Mouse (Mus musculus): ENCODE results near the gene Nt5e. TPM values are rescaled to one million over a fixed set of nuclear protein-coding genes. Genes with fewer than 3 reads are reported as not detected.

Gene Nt5e
- total and polyA plus RNA-seq, 2 experiments from 2014 or later = 9.4 to 24.4 TPM

DNA sequence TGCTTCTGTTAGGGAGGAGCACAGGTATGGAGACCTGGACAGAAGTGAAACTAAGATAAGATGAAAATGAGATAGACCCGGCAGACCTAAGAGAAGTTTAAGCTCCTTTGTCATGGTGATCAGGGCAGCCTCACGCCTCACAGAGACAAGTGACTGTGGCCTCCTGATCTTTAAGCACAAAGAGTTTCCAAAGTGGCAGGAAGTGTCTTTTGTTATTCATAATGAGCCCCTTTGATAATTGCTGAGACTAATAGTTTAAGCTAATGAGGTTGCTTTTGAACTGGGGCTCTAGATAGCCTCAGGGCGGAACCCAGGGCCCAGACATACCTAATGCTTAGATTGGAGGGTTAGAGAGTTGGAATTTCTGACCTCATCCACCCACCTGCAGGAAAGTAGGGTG, 5.5 kb downstream of the Nt5e start:
- DNase-seq (ENCODE audit: low spot score) (no peak), ATAC-seq (ENCODE audit: insufficient read depth, low read depth) (no peak)
- H3K27ac ChIP-seq (ENCODE audit: low read depth) = no peak overlapping the region
- H3K4me2 ChIP-seq (ENCODE audit: low read depth, low read length) = no peak overlapping the region
- H3K36me3 ChIP-seq (replicated peaks; ENCODE audit: control insufficient read depth, insufficient read depth, low read length) = 0 out of 2 replicates have a peak, but pooled peaks cover 7% of the 10 kb centered on the region
- H3K27me3 ChIP-seq (ENCODE audit: control insufficient read depth, insufficient read depth, low read length) = no peaks in the 10 kb centered on the region
- no peak overlapping the region for H3K4me3 ChIP-seq (ENCODE audit: low read depth, low read length)
- 64% methylated on average over 3 of the region's 3 CpGs for WGBS
- TF ChIP-seq CTCF (IDR thresholded peaks at IDR 0.05; ENCODE audit: low read depth) = no peak
- no peak for TF ChIP-seq EP300 (IDR thresholded peaks at IDR 0.05; ENCODE audit: low read depth)
- H3K9me3 ChIP-seq (replicated peaks; ENCODE audit: control insufficient read depth, low read length) = no peaks in the 10 kb centered on the region
- H3K9ac ChIP-seq (replicated peaks; ENCODE audit: low read depth, low read length) = no peak overlapping the region
- H3K4me1 ChIP-seq (ENCODE audit: control insufficient read depth, insufficient read depth) = peaks cover 14% of the 10 kb centered on the region

DNA sequence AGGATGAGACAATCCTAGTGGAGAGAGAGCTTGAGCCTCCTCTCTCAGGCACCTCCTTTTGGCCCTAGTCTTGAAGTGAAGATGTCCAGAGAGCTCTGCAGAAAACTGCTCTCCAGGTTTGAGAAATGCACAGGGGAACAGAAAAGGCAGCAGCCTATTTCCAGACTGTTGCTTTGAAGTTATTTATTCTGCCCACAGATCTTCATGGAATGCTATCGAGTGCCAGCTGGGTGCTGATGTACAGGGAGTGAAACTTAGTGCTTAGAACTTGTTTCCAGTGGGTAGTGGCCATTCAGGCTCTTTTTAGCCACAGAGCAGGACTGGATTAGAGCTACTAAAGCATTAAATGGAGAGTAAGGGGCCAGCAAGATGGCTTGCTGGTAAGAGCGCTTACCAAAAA, 8.8 kb downstream of the Nt5e start:
- Histone ChIP-seq H3K4me2 (ENCODE audit: low read depth, low read length) (no peak overlapping the region), H3K27me3 (ENCODE audit: control insufficient read depth, insufficient read depth, low read length) (no peaks in the 10 kb centered on the region), H3K9ac (replicated peaks; ENCODE audit: low read depth, low read length) (no peak overlapping the region), H3K36me3 (replicated peaks; ENCODE audit: control insufficient read depth, insufficient read depth, low read length) (0 out of 2 replicates have a peak, but pooled peaks cover 7% of the 10 kb centered on the region), H3K4me1 (ENCODE audit: control insufficient read depth, insufficient read depth) (peaks cover 8% of the 10 kb centered on the region), H3K27ac (ENCODE audit: low read depth) (no peak overlapping the region), H3K9me3 (replicated peaks; ENCODE audit: control insufficient read depth, low read length) (no peaks in the 10 kb centered on the region), H3K4me3 (ENCODE audit: low read depth, low read length) (no peak overlapping the region)
- DNase-seq (ENCODE audit: low spot score) = no peak
- WGBS = 56% methylated on average over 2 of the region's 2 CpGs
- no peak for ATAC-seq (ENCODE audit: insufficient read depth, low read depth)
- no peak for TF ChIP-seq EP300 (IDR thresholded peaks at IDR 0.05; ENCODE audit: low read depth)

DNA sequence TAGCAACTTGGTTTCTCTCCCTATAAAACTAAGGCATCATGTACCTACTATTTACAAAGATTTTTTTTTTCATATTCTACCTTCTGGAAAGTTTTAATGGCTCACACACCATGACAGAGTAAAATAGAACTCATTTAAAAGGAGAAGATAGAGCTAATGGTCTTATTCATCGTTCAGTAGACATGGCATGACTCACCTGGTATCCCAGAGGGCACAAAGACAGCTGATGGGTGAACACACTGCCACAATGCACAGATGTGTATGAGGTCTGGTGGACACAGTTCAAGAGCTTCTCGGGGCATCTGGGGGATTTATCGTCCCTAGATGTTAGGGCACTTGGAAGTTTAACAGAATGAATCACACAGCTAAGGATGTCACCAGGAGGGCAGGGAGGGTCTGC, 13.8 kb downstream of the Nt5e start:
- no peak for TF ChIP-seq CTCF (IDR thresholded peaks at IDR 0.05; ENCODE audit: low read depth)
- TF ChIP-seq EP300 (IDR thresholded peaks at IDR 0.05; ENCODE audit: low read depth) = no peak
- H3K9me3 ChIP-seq (replicated peaks; ENCODE audit: control insufficient read depth, low read length) = no peaks in the 10 kb centered on the region
- DNase-seq (ENCODE audit: low spot score) (no peak), ATAC-seq (ENCODE audit: insufficient read depth, low read depth) (no peak)
- no peak overlapping the region for H3K4me3 ChIP-seq (ENCODE audit: low read depth, low read length)
- no peak overlapping the region for H3K27ac ChIP-seq (ENCODE audit: low read depth)
- H3K9ac ChIP-seq (replicated peaks; ENCODE audit: low read depth, low read length) = no peak overlapping the region
- WGBS = 84% methylated on average over 3 of the region's 3 CpGs
- H3K4me1 ChIP-seq (ENCODE audit: control insufficient read depth, insufficient read depth) = peaks cover 9% of the 10 kb centered on the region; the same call in 1 of the 2 replicates
- H3K4me2 ChIP-seq (ENCODE audit: low read depth, low read length) = no peak overlapping the region
- H3K36me3 ChIP-seq (replicated peaks; ENCODE audit: control insufficient read depth, insufficient read depth, low read length) = no peaks in the 10 kb centered on the region
- no peaks in the 10 kb centered on the region for H3K27me3 ChIP-seq (ENCODE audit: control insufficient read depth, insufficient read depth, low read length)

DNA sequence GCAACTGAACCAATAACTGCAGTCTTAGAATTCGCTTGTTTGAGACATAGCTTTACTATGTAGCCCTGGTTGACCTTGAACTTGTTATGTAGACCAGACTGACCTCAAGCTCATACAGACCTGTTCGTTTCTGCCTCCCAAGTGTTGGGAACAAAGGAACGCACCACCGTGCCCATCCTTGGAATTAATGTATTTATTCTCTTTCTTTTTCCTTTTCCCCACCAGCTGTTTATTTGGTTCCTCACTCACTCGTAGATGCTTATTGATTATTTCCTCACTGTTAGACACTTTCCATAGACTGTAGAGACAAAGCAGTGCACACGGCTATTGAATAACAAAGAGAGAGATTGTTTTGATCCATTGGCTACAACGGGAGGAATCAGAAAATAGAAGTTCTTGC, 15.2 kb downstream of the Nt5e start:
- DNase-seq (ENCODE audit: low spot score) = no peak
- no peaks in the 10 kb centered on the region for H3K9me3 ChIP-seq (replicated peaks; ENCODE audit: control insufficient read depth, low read length)
- ATAC-seq (ENCODE audit: insufficient read depth, low read depth) = no peak
- no peak overlapping the region for H3K4me2 ChIP-seq (ENCODE audit: low read depth, low read length)
- TF ChIP-seq EP300 (IDR thresholded peaks at IDR 0.05; ENCODE audit: low read depth) (no peak), CTCF (IDR thresholded peaks at IDR 0.05; ENCODE audit: low read depth) (no peak)
- H3K9ac ChIP-seq (replicated peaks; ENCODE audit: low read depth, low read length) = no peak overlapping the region
- WGBS = 82% methylated on average over 7 of the region's 7 CpGs
- no peaks in the 10 kb centered on the region for H3K27me3 ChIP-seq (ENCODE audit: control insufficient read depth, insufficient read depth, low read length)
- no peak overlapping the region for H3K4me3 ChIP-seq (ENCODE audit: low read depth, low read length)
- peaks cover 8% of the 10 kb centered on the region for H3K4me1 ChIP-seq (ENCODE audit: control insufficient read depth, insufficient read depth)
- no peak overlapping the region for H3K27ac ChIP-seq (ENCODE audit: low read depth)
- H3K36me3 ChIP-seq (replicated peaks; ENCODE audit: control insufficient read depth, insufficient read depth, low read length) = no peaks in the 10 kb centered on the region

DNA sequence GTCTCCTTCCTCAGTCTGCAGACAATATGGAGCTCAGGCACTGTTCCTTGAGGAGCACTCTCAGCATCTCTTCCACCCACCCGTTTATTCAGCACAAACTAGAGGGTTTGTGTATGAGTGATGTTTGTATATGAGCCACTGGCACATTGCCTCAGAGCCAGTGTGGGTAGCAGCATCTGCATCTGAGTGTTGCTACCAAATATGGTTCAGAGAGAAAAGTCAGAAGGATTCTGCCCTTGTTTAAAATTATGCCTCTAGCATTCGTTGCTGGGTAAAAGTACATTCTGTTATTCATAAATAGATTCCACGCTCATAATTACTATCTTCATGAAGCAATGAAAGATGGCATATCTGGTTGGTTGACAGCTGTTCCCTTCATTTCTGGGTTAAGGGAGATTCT, 15.7 kb downstream of the Nt5e start:
- ATAC-seq (ENCODE audit: insufficient read depth, low read depth) (no peak), DNase-seq (ENCODE audit: low spot score) (no peak)
- Histone ChIP-seq H3K4me2 (ENCODE audit: low read depth, low read length) (no peak overlapping the region), H3K9me3 (replicated peaks; ENCODE audit: control insufficient read depth, low read length) (no peaks in the 10 kb centered on the region), H3K27ac (ENCODE audit: low read depth) (no peak overlapping the region), H3K4me1 (ENCODE audit: control insufficient read depth, insufficient read depth) (peaks cover 8% of the 10 kb centered on the region), H3K27me3 (ENCODE audit: control insufficient read depth, insufficient read depth, low read length) (no peaks in the 10 kb centered on the region), H3K9ac (replicated peaks; ENCODE audit: low read depth, low read length) (no peak overlapping the region), H3K36me3 (replicated peaks; ENCODE audit: control insufficient read depth, insufficient read depth, low read length) (no peaks in the 10 kb centered on the region), H3K4me3 (ENCODE audit: low read depth, low read length) (no peak overlapping the region)
- TF ChIP-seq CTCF (IDR thresholded peaks at IDR 0.05; ENCODE audit: low read depth) (no peak), EP300 (IDR thresholded peaks at IDR 0.05; ENCODE audit: low read depth) (no peak)
- WGBS = 79% methylated on average over 3 of the region's 3 CpGs

DNA sequence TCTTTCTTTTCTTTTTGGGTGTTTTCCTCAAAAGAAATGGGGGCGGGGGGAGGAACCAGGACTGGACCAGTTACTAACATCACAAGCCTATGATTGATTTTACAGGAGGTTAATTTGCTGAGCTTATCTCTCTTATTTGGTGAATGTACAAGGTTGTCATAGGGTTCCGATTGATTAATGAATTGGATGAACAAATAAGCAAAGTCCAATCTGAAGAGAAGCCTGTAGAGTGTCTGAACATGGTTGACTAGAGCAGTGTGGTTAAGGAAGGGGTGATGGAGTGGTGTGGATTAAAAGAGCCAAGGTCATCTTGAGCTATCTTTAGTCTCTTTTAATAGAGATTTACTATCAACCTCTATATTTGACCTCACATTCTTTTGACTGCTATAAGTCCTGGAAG, 17.4 kb downstream of the Nt5e start:
- WGBS = 89% methylated on average over 2 of the region's 2 CpGs
- TF ChIP-seq CTCF (IDR thresholded peaks at IDR 0.05; ENCODE audit: low read depth) (no peak), EP300 (IDR thresholded peaks at IDR 0.05; ENCODE audit: low read depth) (no peak)
- no peaks in the 10 kb centered on the region for H3K36me3 ChIP-seq (replicated peaks; ENCODE audit: control insufficient read depth, insufficient read depth, low read length)
- H3K4me2 ChIP-seq (ENCODE audit: low read depth, low read length) = no peak overlapping the region
- no peaks in the 10 kb centered on the region for H3K27me3 ChIP-seq (ENCODE audit: control insufficient read depth, insufficient read depth, low read length)
- H3K9ac ChIP-seq (replicated peaks; ENCODE audit: low read depth, low read length) = no peak overlapping the region
- no peak overlapping the region for H3K4me3 ChIP-seq (ENCODE audit: low read depth, low read length)
- peaks cover 8% of the 10 kb centered on the region for H3K4me1 ChIP-seq (ENCODE audit: control insufficient read depth, insufficient read depth)
- no peaks in the 10 kb centered on the region for H3K9me3 ChIP-seq (replicated peaks; ENCODE audit: control insufficient read depth, low read length)
- no peak for ATAC-seq (ENCODE audit: insufficient read depth, low read depth)
- no peak for DNase-seq (ENCODE audit: low spot score)
- no peak overlapping the region for H3K27ac ChIP-seq (ENCODE audit: low read depth)
